Mouse (Mus musculus) midbrain, embryonic 12.5 days (tissue): ENCODE results near the gene Sgf29. TPM values are rescaled to one million over a fixed set of nuclear protein-coding genes. Genes with fewer than 3 reads are reported as not detected.

Experiments used
- ATAC-seq: fragments of 200-750 bp; cut with Nextera tagmentation; 2 replicates; pipeline ENCODE4 v1.8.0; 2017; ENCODE audit warnings: low read depth, moderate TSS enrichment, moderate library complexity; ENCODE audit not compliant: low FRiP score
- H3K27ac ChIP-seq: fragments of 300-500 bp; sonication (generic); replicated peaks from 2 replicates; pipeline ENCODE4 v1.5.1; 2016; ENCODE audit warnings: mild to moderate bottlenecking
- H3K27me3 ChIP-seq: fragments of 300-500 bp; sonication (generic); 2 replicates; pipeline ENCODE4 v1.6.1; 2016; ENCODE audit warnings: mild to moderate bottlenecking
- H3K36me3 ChIP-seq: fragments of 300-500 bp; sonication (generic); 2 replicates; pipeline ENCODE4 v1.6.1; 2016
- H3K4me1 ChIP-seq: fragments of 300-500 bp; sonication (generic); 2 replicates; pipeline ENCODE4 v1.6.1; 2016
- H3K4me2 ChIP-seq: fragments of 300-500 bp; sonication (generic); replicated peaks from 2 replicates; pipeline ENCODE4 v1.6.1; 2016; ENCODE audit warnings: mild to moderate bottlenecking, moderate library complexity
- H3K4me3 ChIP-seq: fragments of 300-500 bp; sonication (generic); 2 replicates; pipeline ENCODE4 v1.5.1; 2016; ENCODE audit warnings: mild to moderate bottlenecking
- H3K9ac ChIP-seq: fragments of 300-500 bp; sonication (generic); replicated peaks from 2 replicates; pipeline ENCODE4 v1.6.1; 2016; ENCODE audit warnings: mild to moderate bottlenecking, moderate library complexity
- H3K9me3 ChIP-seq: fragments of 300-500 bp; sonication (generic); 2 replicates; pipeline ENCODE4 v1.6.1; 2016; ENCODE audit warnings: mild to moderate bottlenecking
- WGBS: fragments of 180-500 bp; shearing (Covaris S2); methylation state at CpG from one replicate; pipeline ENCODE4 v1.1.7; 2016; 5-methylcytosine and 5-hydroxymethylcytosine counted together
- polyA plus RNA-seq: library from polyadenylated mRNA; unstranded; fragments of >200 nt; fragmentation: Nextera tagmentation; extraction: Ambion mirVana; gene quantifications from 2 replicates; pipeline ENCODE4 v1.2.1, GENCODE M21; 2016

Gene Sgf29
- polyA plus RNA-seq, 1 experiment from 2014 or later: 46.4 TPM

DNA sequence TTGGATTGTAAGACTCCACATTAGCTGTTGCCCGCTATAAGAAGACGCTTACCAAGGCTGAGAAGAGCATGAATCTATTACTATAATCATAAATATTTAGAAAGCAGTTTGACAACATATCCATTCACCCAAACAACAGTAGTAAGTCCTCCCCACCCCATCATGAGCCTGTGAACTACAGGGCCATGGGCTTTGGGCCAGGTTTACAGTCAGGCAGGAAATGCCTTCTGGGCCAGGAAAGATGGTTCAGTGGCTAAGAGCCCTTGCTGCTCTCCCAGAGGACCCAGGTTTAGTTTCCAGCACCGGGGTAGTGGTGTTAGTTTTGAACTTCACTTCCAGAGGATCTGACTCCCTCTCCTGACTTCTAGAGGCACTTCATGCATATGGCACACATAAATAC, 68.5 kb downstream of the Sgf29 start:
- Histone ChIP-seq H3K36me3 (no peaks in the 10 kb centered on the region), H3K27ac (no peak overlapping the region), H3K4me3 (no peak overlapping the region), H3K4me2 (no peak overlapping the region), H3K4me1 (no peaks in the 10 kb centered on the region), H3K9me3 (0 out of 2 replicates have a peak, but pooled peaks cover 7% of the 10 kb centered on the region), H3K9ac (no peak overlapping the region), H3K27me3 (no peaks in the 10 kb centered on the region)
- no peak for ATAC-seq
- WGBS: 84% methylated on average over 3 of the region's 3 CpGs

DNA sequence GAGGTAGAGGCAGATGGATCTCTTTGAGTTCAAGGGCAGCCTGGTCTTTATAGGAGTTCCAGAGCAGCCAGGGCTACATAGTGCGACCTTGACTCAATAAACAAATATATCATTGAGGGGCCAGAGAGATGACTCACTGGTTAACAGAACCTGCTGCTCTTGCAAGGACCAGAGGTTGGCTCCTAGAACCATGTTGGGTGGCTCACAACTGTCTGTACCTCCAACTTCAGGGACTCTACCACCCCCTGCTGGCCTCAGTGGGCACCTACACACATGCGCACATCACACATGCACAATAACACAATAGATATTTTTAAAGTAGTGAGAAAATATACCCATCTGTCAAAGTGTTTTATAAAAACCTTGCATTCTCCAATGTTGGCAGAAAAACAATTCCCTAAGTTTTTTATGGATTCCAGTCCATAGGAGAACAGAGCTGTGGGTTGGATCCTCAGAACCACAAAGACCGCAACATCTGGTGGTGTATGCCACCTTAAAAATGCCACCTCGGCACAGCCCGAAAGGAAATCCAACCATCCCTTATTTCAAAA, 69.8 kb downstream of the Sgf29 start:
- Histone ChIP-seq H3K4me1 (no peaks in the 10 kb centered on the region), H3K9me3 (0 out of 2 replicates have a peak, but pooled peaks cover 7% of the 10 kb centered on the region), H3K27ac (no peak overlapping the region), H3K36me3 (no peaks in the 10 kb centered on the region), H3K4me2 (no peak overlapping the region), H3K27me3 (0 out of 2 replicates have a peak, but pooled peaks cover under 1% of the 10 kb centered on the region), H3K4me3 (no peak overlapping the region), H3K9ac (no peak overlapping the region)
- ATAC-seq: no peak
- WGBS: 95% methylated on average over 5 of the region's 5 CpGs

DNA sequence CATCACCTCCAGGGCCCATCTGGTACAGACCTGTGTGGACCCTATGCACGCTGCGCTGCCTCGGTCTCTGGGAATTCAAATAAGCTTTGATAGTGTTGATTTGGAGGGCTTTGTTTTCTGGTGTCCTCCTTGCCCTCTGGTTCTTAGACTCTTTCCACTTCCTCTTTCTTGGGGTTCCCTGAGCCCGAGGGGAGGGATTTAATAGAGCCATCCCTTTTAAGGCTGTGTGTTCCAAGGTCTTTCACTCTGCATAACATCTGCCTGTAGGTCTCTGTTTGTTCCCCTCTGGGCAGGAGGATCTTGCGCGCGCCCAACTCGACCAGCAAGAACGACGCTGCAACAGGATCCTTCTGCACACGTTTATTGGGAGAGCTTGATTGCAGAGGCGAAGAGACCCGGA, 72.5 kb downstream of the Sgf29 start:
- no peak overlapping the region for H3K4me3 ChIP-seq
- ATAC-seq: no peak
- H3K4me2 ChIP-seq: no peak overlapping the region
- no peak overlapping the region for H3K9ac ChIP-seq
- 93% methylated on average over 13 of the region's 13 CpGs for WGBS
- no peaks in the 10 kb centered on the region for H3K4me1 ChIP-seq
- H3K27ac ChIP-seq: no peak overlapping the region
- 0 out of 2 replicates have a peak, but pooled peaks cover 3% of the 10 kb centered on the region for H3K27me3 ChIP-seq
- 0 out of 2 replicates have a peak, but pooled peaks cover 7% of the 10 kb centered on the region for H3K9me3 ChIP-seq
- H3K36me3 ChIP-seq: no peaks in the 10 kb centered on the region

Other genes with a start within 250 kb of the Sgf29 start
- gene Cd19, start 234.4 kb upstream of the Sgf29 start, polyA plus RNA-seq: not detected in 2 replicates
- 25.1 and 26.0 TPM in 2 replicates for gene Rabep2, start 220.6 kb upstream of the Sgf29 start, polyA plus RNA-seq
- gene Atp2a1, start 186.2 kb upstream of the Sgf29 start, polyA plus RNA-seq: 0.57 and 0.58 TPM in 2 replicates
- 60.9 and 66.1 TPM in 2 replicates for gene Sh2b1, start 173.9 kb upstream of the Sgf29 start, polyA plus RNA-seq
- 115 and 119 TPM in 2 replicates for gene Tufm, start 161.9 kb upstream of the Sgf29 start, polyA plus RNA-seq
- gene Atxn2l, start 145.9 kb upstream of the Sgf29 start, polyA plus RNA-seq: 72.8 and 82.0 TPM in 2 replicates
- 200 and 222 TPM in 2 replicates for gene Eif3c, start 82.9 kb upstream of the Sgf29 start, polyA plus RNA-seq
- 0.27 and 0.63 TPM in 2 replicates for gene Apobr, start 64.4 kb upstream of the Sgf29 start, polyA plus RNA-seq
- gene Cln3, start 63.5 kb upstream of the Sgf29 start, polyA plus RNA-seq: 26.1 and 29.2 TPM in 2 replicates
- gene Il27, start 54.4 kb upstream of the Sgf29 start, polyA plus RNA-seq: not detected in 2 replicates
- gene Nupr1, start 18.4 kb upstream of the Sgf29 start, polyA plus RNA-seq: 4.4 and 7.9 TPM in 2 replicates
- gene Sult1a1, start 27.1 kb downstream of the Sgf29 start, polyA plus RNA-seq: 0.45 and 1.1 TPM in 2 replicates
- 151 TPM in 2 replicates for gene Bola2, start 46.1 kb downstream of the Sgf29 start, polyA plus RNA-seq
- 16.6 and 19.1 TPM in 2 replicates for gene Slx1b, start 46.5 kb downstream of the Sgf29 start, polyA plus RNA-seq
- gene Coro1a, start 58.5 kb downstream of the Sgf29 start, polyA plus RNA-seq: 60.8 and 65.9 TPM in 2 replicates
- gene Mapk3, start 110.3 kb downstream of the Sgf29 start, polyA plus RNA-seq: 56.1 and 58.0 TPM in 2 replicates
- 2.0 and 2.4 TPM in 2 replicates for gene Gdpd3, start 117.0 kb downstream of the Sgf29 start, polyA plus RNA-seq
- 125 and 126 TPM in 2 replicates for gene Ypel3, start 127.6 kb downstream of the Sgf29 start, polyA plus RNA-seq
- gene Tbx6, start 132.2 kb downstream of the Sgf29 start, polyA plus RNA-seq: 0.64 and 0.65 TPM in 2 replicates
- 315 and 323 TPM in 2 replicates for gene Ppp4c, start 143.2 kb downstream of the Sgf29 start, polyA plus RNA-seq
- gene Fam57b, start 148.4 kb downstream of the Sgf29 start, polyA plus RNA-seq: 19.3 and 20.0 TPM in 2 replicates
- gene 4930451I11Rik, start 182.3 kb downstream of the Sgf29 start, polyA plus RNA-seq: not detected in 2 replicates
- 6.3 and 7.7 TPM in 2 replicates for gene Doc2a, start 198.1 kb downstream of the Sgf29 start, polyA plus RNA-seq
- 43.1 and 51.6 TPM in 2 replicates for gene Hirip3, start 212.7 kb downstream of the Sgf29 start, polyA plus RNA-seq
- gene Ino80e, start 213.1 kb downstream of the Sgf29 start, polyA plus RNA-seq: 90.9 and 96.0 TPM in 2 replicates
- gene Taok2, start 235.4 kb downstream of the Sgf29 start, polyA plus RNA-seq: 68.3 and 71.0 TPM in 2 replicates